Comparison of ENCODE assay signal across 8 mouse cellular contexts in the genomic region with DNA sequence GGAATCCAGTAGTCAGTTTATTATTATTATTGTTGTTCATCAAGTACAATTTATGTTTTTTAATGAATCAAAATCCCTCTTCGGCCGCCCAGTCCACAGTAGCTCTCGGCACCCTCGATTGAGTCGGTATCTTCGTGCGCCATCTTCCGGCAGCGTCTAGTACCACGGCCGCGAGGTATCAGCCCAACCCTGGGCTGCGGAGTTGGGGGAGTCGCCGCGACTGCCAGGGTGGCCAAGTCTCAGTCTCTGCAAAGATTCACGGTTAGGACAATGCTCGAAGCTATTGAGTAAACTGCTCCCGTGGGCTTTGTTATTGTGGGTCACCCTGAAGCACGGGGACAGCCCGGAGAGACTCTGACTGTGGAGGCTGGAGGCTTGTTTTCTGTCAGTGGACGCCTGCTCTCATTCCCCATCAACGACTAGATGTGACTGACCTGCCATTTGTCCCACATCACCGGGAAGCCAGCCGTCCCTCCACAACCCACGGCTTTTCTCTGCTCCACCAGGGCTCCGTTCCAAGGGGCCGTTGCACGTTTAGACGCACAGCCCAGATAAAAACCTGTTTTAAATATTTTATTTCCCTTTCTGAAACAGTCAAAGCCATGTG.
A peak's percentile ranks its signal among the peaks of the same experiment; 100 is the strongest.
DNase-seq lines count a peak whose midpoint lies in the region; ATAC-seq and TF ChIP-seq lines count a peak whose summit lies in the region.

No protein-coding gene starts in this region.

- no peaks in the 10 kb centered on the region for H3K36me3 ChIP-seq in forebrain, embryonic 12.5 days (replicated peaks)
- H3K36me3 ChIP-seq in heart, postnatal 0 days (replicated peaks; ENCODE audit: control insufficient read depth, insufficient read depth, low read length), result no peaks in the 10 kb centered on the region
- H3K36me3 ChIP-seq in liver, embryonic 15.5 days (replicated peaks), result no peaks in the 10 kb centered on the region
- no peaks in the 10 kb centered on the region for H3K36me3 ChIP-seq in neural tube, embryonic 11.5 days (ENCODE audit: control insufficient read depth, insufficient read depth, low read length)
- H3K36me3 ChIP-seq in stomach, embryonic 16.5 days (ENCODE audit: control insufficient read depth, insufficient read depth, low read length), result no peaks in the 10 kb centered on the region

- no peaks in the 10 kb centered on the region for H3K9me3 ChIP-seq in forebrain, embryonic 12.5 days
- no peaks in the 10 kb centered on the region for H3K9me3 ChIP-seq in heart, postnatal 0 days (replicated peaks; ENCODE audit: control insufficient read depth, low read length)
- H3K9me3 ChIP-seq in liver, embryonic 15.5 days (replicated peaks), result no peaks in the 10 kb centered on the region
- no peaks in the 10 kb centered on the region for H3K9me3 ChIP-seq in neural tube, embryonic 11.5 days (ENCODE audit: control insufficient read depth, low read length)
- H3K9me3 ChIP-seq in stomach, embryonic 16.5 days (replicated peaks; ENCODE audit: control insufficient read depth, low read length), result no peaks in the 10 kb centered on the region

- peak; percentile 88 for DNase-seq in CD4-positive, CD25-positive, alpha-beta regulatory T cell, adult 2 months (ENCODE audit: low read depth, low spot score)
- DNase-seq in heart, postnatal 0 days (ENCODE audit: low spot score), result peak; percentile 81
- peak; percentile 93 to 94 for DNase-seq in kidney, postnatal 4 days
- peak; percentile 92 for DNase-seq in neural tube, embryonic 11.5 days (ENCODE audit: low spot score)

- H3K4me2 ChIP-seq in forebrain, embryonic 12.5 days, result peak overlapping the region; percentile 77
- peak overlapping the region; percentile 96 for H3K4me2 ChIP-seq in heart, postnatal 0 days (ENCODE audit: low read depth, low read length)
- H3K4me2 ChIP-seq in liver, embryonic 15.5 days, result peak overlapping the region; percentile 74
- peak overlapping the region; percentile 49 for H3K4me2 ChIP-seq in neural tube, embryonic 11.5 days (ENCODE audit: low read depth)
- peak overlapping the region; percentile 92 for H3K4me2 ChIP-seq in stomach, embryonic 16.5 days (ENCODE audit: low read depth, low read length)

- H3K4me3 ChIP-seq in brown adipose tissue, adult 24 weeks (ENCODE audit: insufficient read depth, low read depth, low read length), result peak overlapping the region; percentile 67
- peak overlapping the region; percentile 38 for H3K4me3 ChIP-seq in forebrain, embryonic 12.5 days (replicated peaks)
- peak overlapping the region; percentile 53 for H3K4me3 ChIP-seq in heart, postnatal 0 days (ENCODE audit: low read depth, low read length)
- H3K4me3 ChIP-seq in liver, embryonic 15.5 days (replicated peaks), result peak overlapping the region; percentile 46
- H3K4me3 ChIP-seq in neural tube, embryonic 11.5 days (ENCODE audit: low read depth, low read length), result peak overlapping the region; percentile 28
- peak overlapping the region; percentile 47 for H3K4me3 ChIP-seq in stomach, embryonic 16.5 days (replicated peaks; ENCODE audit: low read length)

- H3K9ac ChIP-seq in forebrain, embryonic 12.5 days, result peak overlapping the region; percentile 58
- H3K9ac ChIP-seq in heart, postnatal 0 days (replicated peaks; ENCODE audit: low read depth, low read length), result peak overlapping the region; percentile 62
- peak overlapping the region; percentile 35; the same call in 1 of the 2 replicates for H3K9ac ChIP-seq in liver, embryonic 15.5 days
- H3K9ac ChIP-seq in neural tube, embryonic 11.5 days (ENCODE audit: low read length), result peak overlapping the region; percentile 54
- H3K9ac ChIP-seq in stomach, embryonic 16.5 days (ENCODE audit: low read length), result peak overlapping the region; percentile 70

- WGBS in forebrain, embryonic 12.5 days, result under 1% methylated on average over 30 of the region's 30 CpGs
- under 1% methylated on average over 30 of the region's 30 CpGs for WGBS in heart, postnatal 0 days
- WGBS in liver, embryonic 15.5 days (ENCODE audit: insufficient replicate concordance), result under 1% methylated on average over 30 of the region's 30 CpGs
- WGBS in neural tube, embryonic 11.5 days, result under 1% methylated on average over 30 of the region's 30 CpGs
- WGBS in stomach, embryonic 16.5 days, result 0% methylated on average over 30 of the region's 30 CpGs

- no peak overlapping the region for H3K27ac ChIP-seq in brown adipose tissue, adult 24 weeks (replicated peaks; ENCODE audit: low read depth, low read length)
- H3K27ac ChIP-seq in forebrain, embryonic 12.5 days, result peak overlapping the region; percentile 66
- peak overlapping the region; percentile 56 for H3K27ac ChIP-seq in heart, postnatal 0 days (ENCODE audit: low read depth)
- no peak overlapping the region for H3K27ac ChIP-seq in liver, embryonic 15.5 days (replicated peaks)
- no peak overlapping the region; the same call in 1 of the 2 replicates for H3K27ac ChIP-seq in neural tube, embryonic 11.5 days (ENCODE audit: low read depth, low read length)
- no peak overlapping the region for H3K27ac ChIP-seq in stomach, embryonic 16.5 days (ENCODE audit: low read length)

- peak; percentile 90 for TF ChIP-seq CTCF in heart, postnatal 0 days (IDR thresholded peaks at IDR 0.05; ENCODE audit: low read depth)

- peak; percentile 84 for ATAC-seq in forebrain, embryonic 12.5 days (ENCODE audit: low FRiP score)
- peak; percentile 87 for ATAC-seq in heart, postnatal 0 days (ENCODE audit: insufficient read depth, low read depth)
- no peak; the same call in 1 of the 2 replicates for ATAC-seq in liver, embryonic 15.5 days (ENCODE audit: insufficient read depth)
- ATAC-seq in neural tube, embryonic 11.5 days (ENCODE audit: insufficient read depth, low FRiP score, low TSS enrichment), result peak; percentile 91
- peak; percentile 85 for ATAC-seq in stomach, embryonic 16.5 days (ENCODE audit: insufficient read depth, low FRiP score)

- no peaks in the 10 kb centered on the region for H3K4me1 ChIP-seq in brown adipose tissue, adult 24 weeks (ENCODE audit: control insufficient read depth, insufficient read depth, insufficient read length, low read length)
- peaks cover 36% of the 10 kb centered on the region for H3K4me1 ChIP-seq in forebrain, embryonic 12.5 days
- peaks cover 11% of the 10 kb centered on the region for H3K4me1 ChIP-seq in heart, postnatal 0 days (ENCODE audit: control insufficient read depth, insufficient read depth)
- H3K4me1 ChIP-seq in liver, embryonic 15.5 days (replicated peaks), result peaks cover 9% of the 10 kb centered on the region
- peaks cover 4% of the 10 kb centered on the region; the same call in 1 of the 2 replicates for H3K4me1 ChIP-seq in neural tube, embryonic 11.5 days (ENCODE audit: control insufficient read depth, insufficient read depth, low read length)
- peaks cover 7% of the 10 kb centered on the region; the same call in 1 of the 2 replicates for H3K4me1 ChIP-seq in stomach, embryonic 16.5 days (ENCODE audit: control insufficient read depth, insufficient read depth, low read length)

- TF ChIP-seq EP300 in heart, postnatal 0 days (IDR thresholded peaks at IDR 0.05; ENCODE audit: low read depth), result no peak

- 0 out of 2 replicates have a peak, but pooled peaks cover 5% of the 10 kb centered on the region for H3K27me3 ChIP-seq in forebrain, embryonic 12.5 days
- H3K27me3 ChIP-seq in heart, postnatal 0 days (ENCODE audit: control insufficient read depth, insufficient read depth, low read length), result no peaks in the 10 kb centered on the region
- H3K27me3 ChIP-seq in liver, embryonic 15.5 days, result no peaks in the 10 kb centered on the region
- H3K27me3 ChIP-seq in neural tube, embryonic 11.5 days (ENCODE audit: control insufficient read depth, insufficient read depth, low read length), result no peaks in the 10 kb centered on the region
- H3K27me3 ChIP-seq in stomach, embryonic 16.5 days (ENCODE audit: control insufficient read depth, insufficient read depth, low read length), result no peaks in the 10 kb centered on the region

Comparison
In these comparisons a context has a peak if more than half of its experiments do, and no peak if none do; other contexts are left out.
1. H3K27ac ChIP-seq: peak in forebrain, embryonic 12.5 days (single experiment) and heart, postnatal 0 days (single experiment); none in brown adipose tissue, adult 24 weeks (single experiment), liver, embryonic 15.5 days (single experiment), neural tube, embryonic 11.5 days (single experiment) and stomach, embryonic 16.5 days (single experiment).
2. Peak in every context shown above with its lines, with median percentiles within 50 percentile points of each other: DNase-seq, H3K4me3 ChIP-seq, H3K4me2 ChIP-seq and H3K9ac ChIP-seq.